Mouse (Mus musculus) midbrain, embryonic 11.5 days (tissue): ENCODE results near the gene Dnajc16. TPM values are rescaled to one million over a fixed set of nuclear protein-coding genes. Genes with fewer than 3 reads are reported as not detected.

Experiments
- ATAC-seq: fragments of 200-750 bp; cut with Nextera tagmentation; 2 replicates; pipeline ENCODE4 v1.8.0; 2017; ENCODE audit warnings: moderate TSS enrichment, moderate library complexity; ENCODE audit not compliant: low FRiP score
- DNase-seq: peaks from one replicate; pipeline ENCODE4 v3.0.0; 2015; ENCODE audit warnings: low spot score; ENCODE audit errors: missing footprints
- H3K27ac ChIP-seq: fragments of 300-500 bp; sonication (generic); 2 replicates; pipeline ENCODE4 v1.5.1; 2014; ENCODE audit warnings: low read depth, low read length
- H3K27me3 ChIP-seq: fragments of 300-500 bp; sonication (generic); 2 replicates; pipeline ENCODE4 v1.6.1; 2014; ENCODE audit warnings: mild to moderate bottlenecking, low read length, moderate library complexity, mixed read lengths; ENCODE audit not compliant: control insufficient read depth, insufficient read depth
- H3K36me3 ChIP-seq: fragments of 300-500 bp; sonication (generic); 2 replicates; pipeline ENCODE4 v1.6.1; 2014; ENCODE audit warnings: mild to moderate bottlenecking, low read length, moderate library complexity, mixed read lengths; ENCODE audit not compliant: control insufficient read depth, insufficient read depth
- H3K4me1 ChIP-seq: fragments of 300-500 bp; sonication (generic); 2 replicates; pipeline ENCODE4 v1.6.1; 2014; ENCODE audit warnings: low read length; ENCODE audit not compliant: control insufficient read depth, insufficient read depth
- H3K4me2 ChIP-seq: fragments of 300-500 bp; sonication (generic); 2 replicates; pipeline ENCODE4 v1.6.1; 2014; ENCODE audit warnings: mild to moderate bottlenecking, moderate library complexity
- H3K4me3 ChIP-seq: fragments of 300-500 bp; sonication (generic); 2 replicates; pipeline ENCODE4 v1.5.1; 2014; ENCODE audit warnings: low read depth, low read length
- H3K9ac ChIP-seq: fragments of 300-500 bp; sonication (generic); 2 replicates; pipeline ENCODE4 v1.6.1; 2014; ENCODE audit warnings: low read length
- H3K9me3 ChIP-seq: fragments of 300-500 bp; sonication (generic); 2 replicates; pipeline ENCODE4 v1.6.1; 2016; ENCODE audit warnings: low read length; ENCODE audit not compliant: control insufficient read depth
- WGBS: fragments of 180-500 bp; shearing (Covaris S2); extraction: QIAGEN DNeasy Blood & Tissue Kit; methylation state at CpG from one replicate; pipeline ENCODE4 v1.1.7; 2014; 5-methylcytosine and 5-hydroxymethylcytosine counted together
- polyA plus RNA-seq: library from polyadenylated mRNA; unstranded; fragments of >200 nt; fragmentation: Nextera tagmentation; extraction: Ambion mirVana; gene quantifications from 2 replicates; pipeline ENCODE4 v1.2.1, GENCODE M21; 2014

Dnajc16 gene
- polyA plus RNA-seq, 1 experiment from 2014 or later, result 4.7 TPM

DNA sequence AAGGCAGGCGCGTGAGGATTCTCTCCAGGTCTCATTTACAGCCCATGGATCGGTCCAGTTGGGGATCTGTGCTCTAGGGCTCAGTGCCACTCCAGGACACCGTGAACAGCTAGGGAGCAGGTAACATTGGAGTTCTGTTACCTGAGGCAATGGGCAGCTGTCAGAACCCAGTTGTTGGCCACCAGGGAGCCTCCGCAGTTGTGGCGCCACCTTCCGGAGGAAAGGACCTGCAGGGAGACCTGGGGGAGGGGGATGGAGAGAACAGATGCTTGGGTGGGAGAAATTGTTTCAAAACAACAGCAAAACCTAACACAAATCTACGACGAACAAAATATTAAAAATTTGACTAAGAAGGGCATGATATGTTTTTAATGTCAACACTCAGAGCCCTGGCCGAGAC lies 31.4 kb upstream of the Dnajc16 start:
- peak; percentile 47 for DNase-seq
- ATAC-seq, result no peak
- H3K9me3 ChIP-seq, result no peaks in the 10 kb centered on the region

GRCm38 (mm10) chr4:141821178-141821577 lies 30.4 kb upstream of the Dnajc16 start:
- no peaks in the 10 kb centered on the region for H3K9me3 ChIP-seq
- H3K4me2 ChIP-seq, result no peak overlapping the region
- H3K4me3 ChIP-seq, result no peak overlapping the region
- H3K27ac ChIP-seq, result no peak overlapping the region
- H3K36me3 ChIP-seq, result no peaks in the 10 kb centered on the region
- no peaks in the 10 kb centered on the region for H3K27me3 ChIP-seq
- ATAC-seq (no peak), DNase-seq (peak; percentile 71)
- H3K4me1 ChIP-seq, result no peaks in the 10 kb centered on the region; the same call in 1 of the 2 replicates
- H3K9ac ChIP-seq, result no peak overlapping the region
- WGBS, result 80% methylated on average over 3 of the region's 3 CpGs

More for the DNA sequence above, 31.4 kb upstream of the Dnajc16 start:
- H3K27me3 ChIP-seq, result no peaks in the 10 kb centered on the region
- H3K4me1 ChIP-seq, result no peaks in the 10 kb centered on the region; the same call in 1 of the 2 replicates
- no peak overlapping the region for H3K9ac ChIP-seq
- no peaks in the 10 kb centered on the region for H3K36me3 ChIP-seq
- no peak overlapping the region for H3K4me3 ChIP-seq
- no peak overlapping the region for H3K27ac ChIP-seq
- H3K4me2 ChIP-seq, result no peak overlapping the region
- 80% methylated on average over 10 of the region's 10 CpGs for WGBS

DNA sequence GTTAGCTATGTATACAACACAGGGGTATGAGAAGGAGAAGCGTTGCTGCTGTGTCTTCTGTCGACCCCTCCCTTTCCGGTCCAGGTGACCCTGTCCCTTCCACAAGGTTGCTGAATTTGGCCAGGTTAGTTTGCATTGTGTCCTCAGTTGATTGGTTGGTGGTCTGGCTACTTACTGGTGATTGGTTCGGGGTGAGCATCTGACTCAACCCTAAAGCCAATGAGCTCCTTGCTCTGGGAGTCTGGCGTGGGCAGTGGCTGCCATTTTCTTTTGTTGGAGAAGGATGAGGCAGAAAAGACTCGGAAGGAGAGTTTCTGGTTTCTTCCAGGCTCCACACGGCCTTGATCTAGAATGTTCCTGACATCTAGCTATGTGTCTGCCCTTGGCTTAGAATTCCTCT lies 28.6 kb upstream of the Dnajc16 start:
- DNase-seq (no peak), ATAC-seq (no peak)
- H3K9ac ChIP-seq, result no peak overlapping the region
- no peaks in the 10 kb centered on the region for H3K36me3 ChIP-seq
- H3K27me3 ChIP-seq, result no peaks in the 10 kb centered on the region
- no peak overlapping the region for H3K4me3 ChIP-seq
- H3K4me2 ChIP-seq, result no peak overlapping the region
- H3K9me3 ChIP-seq, result no peaks in the 10 kb centered on the region
- WGBS, result 92% methylated on average over 7 of the region's 7 CpGs
- H3K4me1 ChIP-seq, result no peaks in the 10 kb centered on the region; the same call in 1 of the 2 replicates
- H3K27ac ChIP-seq, result no peak overlapping the region

GRCm38 (mm10) chr4:141818861-141819260 lies 28.1 kb upstream of the Dnajc16 start:
- no peaks in the 10 kb centered on the region; the same call in 1 of the 2 replicates for H3K4me1 ChIP-seq
- WGBS, result 92% methylated on average over 13 of the region's 13 CpGs
- H3K4me2 ChIP-seq, result no peak overlapping the region
- H3K9me3 ChIP-seq, result no peaks in the 10 kb centered on the region
- no peak overlapping the region for H3K9ac ChIP-seq
- no peak overlapping the region for H3K27ac ChIP-seq
- DNase-seq (peak; percentile 51), ATAC-seq (no peak)
- H3K4me3 ChIP-seq, result no peak overlapping the region
- no peaks in the 10 kb centered on the region for H3K36me3 ChIP-seq
- no peaks in the 10 kb centered on the region for H3K27me3 ChIP-seq

DNA sequence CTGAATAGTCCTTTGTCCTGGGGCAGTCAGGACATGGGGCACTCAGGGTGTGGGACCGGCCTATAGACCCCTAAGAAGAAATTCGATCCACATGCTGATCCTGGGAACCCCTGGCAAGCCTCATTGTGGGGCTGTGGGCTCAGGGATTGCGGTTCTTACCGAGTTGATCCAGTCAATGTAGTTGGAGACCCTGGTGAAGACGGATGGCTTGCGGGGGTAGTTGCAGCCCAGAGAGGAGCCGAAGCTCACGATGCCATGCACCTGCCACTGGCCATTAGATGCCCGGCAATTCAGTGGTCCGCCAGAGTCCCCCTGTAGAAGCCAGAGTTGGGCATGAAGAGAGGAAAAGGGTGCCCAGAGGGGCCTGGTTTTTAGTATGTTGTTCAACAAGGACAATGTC lies 27.0 kb upstream of the Dnajc16 start:
- no peak overlapping the region for H3K9ac ChIP-seq
- H3K4me3 ChIP-seq, result no peak overlapping the region
- no peak overlapping the region for H3K4me2 ChIP-seq
- H3K36me3 ChIP-seq, result peaks cover 4% of the 10 kb centered on the region; the same call in 1 of the 2 replicates
- no peaks in the 10 kb centered on the region for H3K9me3 ChIP-seq
- WGBS, result 56% methylated on average over 10 of the region's 10 CpGs
- H3K4me1 ChIP-seq, result no peaks in the 10 kb centered on the region; the same call in 1 of the 2 replicates
- DNase-seq (no peak), ATAC-seq (no peak)
- H3K27me3 ChIP-seq, result no peaks in the 10 kb centered on the region
- H3K27ac ChIP-seq, result no peak overlapping the region

GRCm38 (mm10) chr4:141816776-141817655 lies 26.3 kb upstream of the Dnajc16 start:
- no peak overlapping the region for H3K4me2 ChIP-seq
- no peak overlapping the region for H3K27ac ChIP-seq
- ATAC-seq (no peak), DNase-seq (peak; percentile 81)
- H3K4me1 ChIP-seq, result no peaks in the 10 kb centered on the region; the same call in 1 of the 2 replicates
- no peak overlapping the region for H3K4me3 ChIP-seq
- H3K9me3 ChIP-seq, result no peaks in the 10 kb centered on the region
- H3K36me3 ChIP-seq, result peaks cover 4% of the 10 kb centered on the region; the same call in 1 of the 2 replicates
- H3K27me3 ChIP-seq, result no peaks in the 10 kb centered on the region
- 70% methylated on average over 14 of the region's 14 CpGs for WGBS
- no peak overlapping the region for H3K9ac ChIP-seq

- Histone ChIP-seq H3K4me2 (no peak overlapping the region), H3K27ac (peak overlapping the region; percentile 2; the same call in 1 of the 2 replicates)
- ATAC-seq, result no peak
Measured at GRCm38 (mm10) chr4:141816267-141816666, 25.5 kb upstream of the Dnajc16 start.

DNA sequence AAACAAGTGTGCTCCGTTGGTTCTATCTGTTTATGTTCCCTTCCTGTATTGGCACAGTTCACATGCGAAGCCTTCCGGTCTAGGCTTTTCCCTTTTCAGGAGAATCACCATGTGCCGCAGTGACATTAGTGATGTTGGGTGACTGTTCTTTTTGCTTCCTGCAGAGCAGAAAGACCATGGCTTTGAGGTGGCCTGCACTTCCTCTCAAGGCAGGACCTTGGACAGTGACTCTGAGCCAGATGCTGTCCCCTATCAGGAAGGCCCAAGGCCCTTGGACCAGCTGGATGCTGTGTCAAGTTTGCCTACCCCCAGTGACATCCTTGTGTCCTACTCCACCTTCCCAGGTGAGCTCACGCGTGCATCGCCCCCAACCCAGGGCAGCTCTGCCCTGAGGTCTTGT lies 20.6 kb upstream of the Dnajc16 start:
- H3K4me2 ChIP-seq, result no peak overlapping the region
- H3K9ac ChIP-seq, result no peak overlapping the region
- H3K4me3 ChIP-seq, result no peak overlapping the region
- no peaks in the 10 kb centered on the region for H3K9me3 ChIP-seq
- no peaks in the 10 kb centered on the region for H3K4me1 ChIP-seq
- WGBS, result 95% methylated on average over 7 of the region's 7 CpGs
- H3K36me3 ChIP-seq, result peaks cover 17% of the 10 kb centered on the region; the same call in 1 of the 2 replicates
- no peaks in the 10 kb centered on the region for H3K27me3 ChIP-seq
- DNase-seq (no peak), ATAC-seq (no peak)
- H3K27ac ChIP-seq, result no peak overlapping the region

More at GRCm38 (mm10) chr4:141816267-141816666, 25.5 kb upstream of the Dnajc16 start:
- Histone ChIP-seq H3K4me3 (no peak overlapping the region), H3K36me3 (peaks cover 5% of the 10 kb centered on the region; the same call in 1 of the 2 replicates), H3K9me3 (no peaks in the 10 kb centered on the region), H3K9ac (no peak overlapping the region), H3K4me1 (no peaks in the 10 kb centered on the region; the same call in 1 of the 2 replicates), H3K27me3 (no peaks in the 10 kb centered on the region)
- DNase-seq, result no peak
- WGBS, result 82% methylated on average over 7 of the region's 7 CpGs

- H3K9ac ChIP-seq, result no peak overlapping the region
- ATAC-seq (no peak), DNase-seq (no peak)
- H3K36me3 ChIP-seq, result peaks cover 18% of the 10 kb centered on the region; the same call in 1 of the 2 replicates
- no peaks in the 10 kb centered on the region for H3K9me3 ChIP-seq
- H3K27me3 ChIP-seq, result no peaks in the 10 kb centered on the region
- H3K4me3 ChIP-seq, result no peak overlapping the region
- H3K4me1 ChIP-seq, result no peaks in the 10 kb centered on the region
- WGBS, result 97% methylated on average over 2 of the region's 2 CpGs
- H3K27ac ChIP-seq, result no peak overlapping the region
- H3K4me2 ChIP-seq, result no peak overlapping the region
Measured at GRCm38 (mm10) chr4:141810975-141811374, 20.2 kb upstream of the Dnajc16 start.
